In the genomic region with DNA sequence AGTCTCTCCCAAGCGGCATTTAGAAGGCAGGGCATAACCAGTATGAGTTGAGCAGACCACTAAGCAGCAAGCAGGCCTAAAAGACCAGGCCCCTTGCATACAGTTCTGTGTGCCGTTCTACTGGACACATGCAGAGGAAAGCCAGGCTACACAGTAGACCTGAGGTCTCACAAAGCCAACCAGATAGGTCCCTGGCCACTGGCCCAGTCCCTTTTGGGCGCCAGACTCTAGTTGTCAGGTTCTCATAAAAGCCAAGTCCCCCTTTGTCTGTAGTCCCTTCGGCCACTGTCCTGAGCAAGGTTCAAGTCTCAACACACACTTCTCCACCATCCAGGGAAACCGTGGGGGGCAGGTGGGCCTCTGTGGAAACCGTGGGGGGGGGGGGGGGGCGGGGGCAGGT, we compare ENCODE assay signal across 27 mouse cellular contexts. TPM values are rescaled to one million over a fixed set of nuclear protein-coding genes. Genes with fewer than 3 reads are reported as not detected.
DNase-seq lines count a peak whose midpoint lies in the region; ATAC-seq and TF ChIP-seq lines count a peak whose summit lies in the region.
"Had no signal": no experiment of that assay in that cellular context is flagged by ENCODE, and none has a peak within 500 bp of the region (broad histone marks: within the 10 kb centered on the region; RNA-seq: fewer than 3 reads in every experiment).

No protein-coding gene starts in this region.

- TF ChIP-seq POLR2A in cerebellum, adult 2 months (IDR thresholded peaks at IDR 0.05; ENCODE audit: borderline replicate concordance, insufficient read depth, low read length), result no peak
- TF ChIP-seq POLR2A in brain, embryonic 14.5 days (IDR thresholded peaks at IDR 0.05; ENCODE audit: borderline replicate concordance, extremely low read depth, insufficient read depth, insufficient read length, poor library complexity, severe bottlenecking), result no peak

- H3K27me3 ChIP-seq in cerebellum, adult 2 months (ENCODE audit: control insufficient read depth, insufficient read depth, low read length), result no peaks in the 10 kb centered on the region
- H3K27me3 ChIP-seq in hindbrain, postnatal 0 days (ENCODE audit: insufficient read depth, low read length), result no peaks in the 10 kb centered on the region
- H3K27me3 ChIP-seq: embryonic facial prominence, embryonic 15.5 days; limb, embryonic 15.5 days had no signal

- TF ChIP-seq CTCF in cerebellum, adult 2 months (IDR thresholded peaks at IDR 0.05; ENCODE audit: borderline replicate concordance, insufficient read depth, low read depth, low read length), result no peak
- TF ChIP-seq CTCF in brain, embryonic 14.5 days (IDR thresholded peaks at IDR 0.05; ENCODE audit: borderline replicate concordance, extremely low read depth, insufficient read depth, insufficient read length), result no peak
- TF ChIP-seq CTCF in hindbrain, postnatal 0 days (IDR thresholded peaks at IDR 0.05; ENCODE audit: low read depth), result no peak

- no peak overlapping the region for H3K9ac ChIP-seq in hindbrain, postnatal 0 days (replicated peaks; ENCODE audit: low read length)
- H3K9ac ChIP-seq: embryonic facial prominence, embryonic 15.5 days; limb, embryonic 15.5 days; liver, postnatal 0 days had no signal

- no peak overlapping the region for H3K4me2 ChIP-seq in hindbrain, postnatal 0 days (ENCODE audit: low read depth, low read length)
- H3K4me2 ChIP-seq: embryonic facial prominence, embryonic 15.5 days; heart, embryonic 11.5 days; limb, embryonic 15.5 days had no signal

- no peaks in the 10 kb centered on the region for H3K36me3 ChIP-seq in hindbrain, postnatal 0 days (ENCODE audit: insufficient read depth, low read length)
- H3K36me3 ChIP-seq: embryonic facial prominence, embryonic 15.5 days; limb, embryonic 15.5 days had no signal

- intact Hi-C loops in left cerebral cortex, postnatal 4 days (cut with DNase I), result no loop called here

- ATAC-seq in hindbrain, postnatal 0 days, result 0 out of 2 replicates have a peak, but pooled peaks have one; percentile 18
- ATAC-seq: CD4-positive, CD25-positive, alpha-beta regulatory T cell, adult 4 months; inflammation-experienced regulatory T-cells, adult 6 months; liver, postnatal 0 days; Patski had no signal

- H3K27ac ChIP-seq in cerebellum, adult 2 months (ENCODE audit: insufficient read depth, low read length), result no peak overlapping the region
- no peak overlapping the region for H3K27ac ChIP-seq in hindbrain, postnatal 0 days
- H3K27ac ChIP-seq: embryonic facial prominence, embryonic 15.5 days; limb, embryonic 15.5 days had no signal

- no peaks in the 10 kb centered on the region for H3K4me1 ChIP-seq in cerebellum, adult 2 months (ENCODE audit: control insufficient read depth, insufficient read depth, low read length)
- H3K4me1 ChIP-seq in hindbrain, postnatal 0 days (ENCODE audit: insufficient read depth, low read length), result no peaks in the 10 kb centered on the region; the same call in 1 of the 2 replicates
- H3K4me1 ChIP-seq: embryonic facial prominence, embryonic 15.5 days; limb, embryonic 15.5 days had no signal

- no peaks in the 10 kb centered on the region for H3K9me3 ChIP-seq in hindbrain, postnatal 0 days (ENCODE audit: low read length)
- H3K9me3 ChIP-seq: embryonic facial prominence, embryonic 15.5 days; limb, embryonic 15.5 days had no signal

- no peak overlapping the region for H3K4me3 ChIP-seq in cerebellum, adult 2 months (replicated peaks; ENCODE audit: insufficient read depth, low read depth, low read length)
- no peak overlapping the region for H3K4me3 ChIP-seq in hindbrain, postnatal 0 days (ENCODE audit: low read length)
- H3K4me3 ChIP-seq: embryonic facial prominence, embryonic 15.5 days; limb, embryonic 15.5 days; myocyte had no signal

- WGBS in cerebellum, adult 2 months, result 29% methylated on average over 7 of the region's 7 CpGs
- 54% methylated on average over 5 of the region's 7 CpGs for WGBS in hindbrain, postnatal 0 days

- DNase-seq in cerebellum, postnatal 14 days, result peak; percentile 30 to 32
- no peak for DNase-seq in cerebellum, adult 2 months
- peak; percentile 41 for DNase-seq in left cerebral cortex, postnatal 4 days
- DNase-seq in left cerebral cortex, adult 11 months (ENCODE audit: low spot score), result no peak
- DNase-seq in brain, embryonic 14.5 days (ENCODE audit: low read depth), result peak; percentile 29
- DNase-seq in hindbrain, postnatal 0 days (ENCODE audit: low spot score), result no peak
- DNase-seq in embryo, embryonic 9.5 days (ENCODE audit: extremely low spot score), result no peak
- DNase-seq: adrenal gland, adult 8-10 months; cerebellum, postnatal 25 days; heart, postnatal 14 days; kidney, adult 2 months; kidney, postnatal 10 days; layer of hippocampus, postnatal 36 days; liver, postnatal 0 days; lung, postnatal 14 days; thymus, postnatal 14 days had no signal

RNA-seq across cellular contexts. Expression of a gene that starts 44.3 kb away (rescaled TPM):
- 33.4 and 38.4 TPM in 2 replicates for polyA plus RNA-seq in cerebellum, adult 2 months (2012; rRNA removed)
- 1 to 10 TPM in 1 of 2 experiments, under 1 TPM in 1; 0.84 to 2.5 TPM for total RNA-seq in left cerebral cortex, postnatal 4 days (2021)
- polyA plus RNA-seq in brain, embryonic 14.5 days (2012; rRNA removed), result 18.0 and 26.0 TPM in 2 replicates
- total RNA-seq in hindbrain, postnatal 0 days (2014; rRNA removed), result 11.4 and 14.9 TPM in 2 replicates
- polyA plus RNA-seq in hindbrain, postnatal 0 days (2015; fragmentation: Nextera tagmentation; extraction: Ambion mirVana), result 1.6 and 2.1 TPM in 2 replicates
- total RNA-seq: adrenal gland, adult 8-10 months; ES-E14; gastrocnemius, postnatal 4 days; heart, postnatal 14 days; megakaryocyte, adult 5-6 weeks had no signal
- polyA plus RNA-seq: CD4-positive, CD25-positive, alpha-beta regulatory T cell, adult 4 months; embryonic facial prominence, embryonic 15.5 days; heart, embryonic 11.5 days; inflammation-experienced regulatory T-cells, adult 6 months; kidney, adult 2 months; limb, embryonic 15.5 days; liver, postnatal 0 days; myocyte; Patski; small intestine, adult 2 months had no signal

Comparison
In these comparisons a context has a peak if more than half of its experiments do, and no peak if none do; other contexts are left out.
1. DNase-seq: peak in cerebellum, postnatal 14 days (2 of 2), left cerebral cortex, postnatal 4 days (single experiment) and brain, embryonic 14.5 days (single experiment); none in cerebellum, adult 2 months (0 of 2), left cerebral cortex, adult 11 months (single experiment), hindbrain, postnatal 0 days (single experiment) and embryo, embryonic 9.5 days (single experiment).